In genomic region chr2:164426952-164427351, GRCm38 (mm10) we compare ENCODE assay signal across 28 mouse cellular contexts. TPM values are rescaled to one million over a fixed set of nuclear protein-coding genes. Genes with fewer than 3 reads are reported as not detected.
"Had no signal": no experiment of that assay in that cellular context is flagged by ENCODE, and none has a peak within 500 bp of the region (broad histone marks: within the 10 kb centered on the region; RNA-seq: fewer than 3 reads in every experiment).

No protein-coding gene starts in this region.

- H3K27ac ChIP-seq: heart, adult 2 months; heart, embryonic 13.5 days; heart, embryonic 15.5 days; hindbrain, embryonic 13.5 days; hindbrain, embryonic 15.5 days; hindbrain, postnatal 0 days; kidney, embryonic 15.5 days; kidney, postnatal 0 days; limb, embryonic 13.5 days; limb, embryonic 15.5 days had no signal

- H3K36me3 ChIP-seq: hindbrain, embryonic 13.5 days; hindbrain, embryonic 15.5 days had no signal

- H3K9ac ChIP-seq: heart, embryonic 13.5 days; heart, embryonic 15.5 days; hindbrain, embryonic 13.5 days; hindbrain, embryonic 15.5 days; kidney, embryonic 15.5 days; limb, embryonic 13.5 days; limb, embryonic 15.5 days had no signal

- DNase-seq: gastrocnemius, postnatal 14 days; gastrocnemius, postnatal 36 days; heart, adult 11 months; heart, adult 2 months; heart, postnatal 14 days; heart, postnatal 36 days; kidney, adult 11 months; kidney, adult 2 months; kidney, adult 9 months; kidney, postnatal 14 days; layer of hippocampus, adult 9-11 months; layer of hippocampus, postnatal 36 days; left cerebral cortex, postnatal 4 days had no signal

- H3K27me3 ChIP-seq: heart, embryonic 15.5 days; hindbrain, embryonic 15.5 days; kidney, embryonic 15.5 days; limb, embryonic 15.5 days had no signal

- H3K9me3 ChIP-seq: heart, embryonic 13.5 days; heart, embryonic 15.5 days; hindbrain, embryonic 13.5 days; hindbrain, embryonic 15.5 days; kidney, embryonic 15.5 days; limb, embryonic 13.5 days; limb, embryonic 15.5 days had no signal

- H3K4me2 ChIP-seq: heart, embryonic 11.5 days; heart, embryonic 13.5 days; heart, embryonic 15.5 days; hindbrain, embryonic 13.5 days; hindbrain, embryonic 15.5 days; kidney, embryonic 15.5 days; limb, embryonic 13.5 days; limb, embryonic 15.5 days had no signal

- H3K4me1 ChIP-seq: hindbrain, embryonic 15.5 days had no signal

- H3K4me3 ChIP-seq: heart, adult 2 months; heart, embryonic 13.5 days; heart, embryonic 15.5 days; hindbrain, embryonic 13.5 days; hindbrain, embryonic 15.5 days; kidney, embryonic 15.5 days; limb, embryonic 13.5 days; limb, embryonic 15.5 days had no signal

- ATAC-seq: hindbrain, postnatal 0 days; intestine, embryonic 16.5 days had no signal

RNA-seq across cellular contexts. Expression of gene Matn4, which starts 22.0 kb away (rescaled TPM):
- total RNA-seq: hematopoietic stem cell, adult 5-6 weeks had no signal

RNA-seq across cellular contexts. Expression of gene Rbpjl, which starts 24.0 kb away (rescaled TPM):
- total RNA-seq: gastrocnemius, adult 18-20 months; gastrocnemius, postnatal 36 days; heart, adult 2 months; heart, postnatal 14 days; heart, postnatal 36 days; hematopoietic stem cell, adult 5-6 weeks; hindbrain, postnatal 0 days had no signal
- polyA plus RNA-seq: hindbrain, embryonic 11.5 days; kidney, adult 2 months; kidney, postnatal 0 days; large intestine, adult 2 months had no signal

RNA-seq across cellular contexts. Expression of gene Gm20458, which starts 33.8 kb away (rescaled TPM):
- total RNA-seq: hematopoietic stem cell, adult 5-6 weeks had no signal
